Mouse (Mus musculus) lung, postnatal 25 days (tissue): ENCODE results near the gene Mstn.

ENCODE experiments used
- DNase-seq: peaks from one replicate; pipeline ENCODE4 v3.0.0; 2022; ENCODE audit warnings: low spot score

The Mstn gene

GRCm38 (mm10) chr1:53110561-53110960 lies 49.1 kb downstream of the Mstn start:
- DNase-seq, result no peak
